Mouse (Mus musculus) embryo, embryonic 11.5 days (tissue): ENCODE results near the gene Cdr2.
A peak's percentile ranks its signal among the peaks of the same experiment; 100 is the strongest.
"Not testable (repeated sequence)": the region's sequence is repeated elsewhere in the genome, so short reads cannot be mapped to it uniquely, and the experiment has no call there.

Experiments used
- DNase-seq: peaks from one replicate; pipeline ENCODE4 v3.0.0-alpha.2; 2012; ENCODE audit warnings: low read depth, low spot score

Cdr2 gene

GRCm38 (mm10) chr7:120982200-120982841 lies at the start of gene Cdr2, which contains the start of gene Mfsd13b:
Gene Cdr2 (minus strand): TSS chr7:120982312.
Gene Mfsd13b (plus strand): TSS chr7:120982509.
- DNase-seq: peak; percentile 99

DNA sequence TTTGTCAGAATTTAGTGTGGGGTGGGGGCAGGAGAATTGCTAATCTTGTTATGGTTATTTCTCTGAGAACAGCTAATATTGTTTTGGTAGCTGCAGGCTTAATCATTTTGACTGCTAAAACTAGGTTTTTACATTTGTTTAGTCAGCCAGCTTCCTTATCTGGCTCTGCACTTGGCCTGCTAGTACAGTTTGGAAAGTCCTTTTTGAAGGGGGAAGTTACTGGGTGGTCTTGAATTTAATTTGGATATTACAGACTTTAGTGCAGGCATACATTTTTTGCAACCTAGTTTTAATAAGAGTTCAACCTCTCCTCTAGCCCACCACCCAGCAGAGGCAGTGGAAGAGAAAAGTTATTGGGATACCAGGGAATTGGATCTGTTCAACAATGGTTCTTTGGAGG lies 47.8 kb upstream of the Cdr2 start:
- not testable (repeated sequence) for DNase-seq

- no peak for DNase-seq
Observed at GRCm38 (mm10) chr7:121026300-121026699, 44.2 kb upstream of the Cdr2 start.

DNA sequence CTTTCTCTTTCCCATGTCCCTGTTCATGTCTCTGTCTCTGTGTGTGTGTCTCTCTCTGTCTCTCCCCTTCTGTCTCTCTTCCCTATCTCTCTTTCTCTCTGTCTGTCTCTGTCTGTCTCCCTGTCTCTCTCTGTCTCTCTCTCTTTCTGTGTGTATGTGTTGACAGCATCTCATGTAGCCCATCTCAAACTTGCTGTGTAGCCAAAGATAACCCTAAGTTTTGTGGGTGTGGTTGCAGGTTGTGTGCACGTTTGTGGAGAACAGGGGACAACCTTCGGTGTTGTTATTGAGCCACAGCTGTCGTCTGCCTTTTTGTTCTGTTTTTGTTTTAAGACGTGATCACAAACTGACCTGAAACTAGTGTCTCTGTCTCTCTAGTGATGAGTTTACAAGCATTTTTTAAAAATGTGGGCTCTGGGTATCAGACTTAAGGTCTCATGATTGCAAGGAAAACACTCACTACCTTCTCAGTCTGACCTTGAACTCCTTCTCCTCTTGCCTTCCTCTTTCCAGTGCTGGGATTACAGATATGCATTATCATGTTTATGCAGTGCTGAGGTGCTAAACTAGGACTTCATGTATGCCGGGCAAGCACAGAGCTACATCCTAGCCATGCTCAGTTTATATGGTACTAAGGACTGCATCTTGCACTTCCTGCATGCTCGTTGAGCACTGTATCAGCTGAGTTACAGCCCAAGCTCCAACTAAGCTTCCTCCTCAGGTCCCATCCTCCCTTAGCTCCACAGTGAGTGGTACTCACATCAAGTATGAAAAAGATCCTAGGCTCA lies 43.3 kb upstream of the Cdr2 start:
- no peak for DNase-seq

GRCm38 (mm10) chr7:121020277-121020676 lies 38.2 kb upstream of the Cdr2 start:
- DNase-seq: no peak

DNA sequence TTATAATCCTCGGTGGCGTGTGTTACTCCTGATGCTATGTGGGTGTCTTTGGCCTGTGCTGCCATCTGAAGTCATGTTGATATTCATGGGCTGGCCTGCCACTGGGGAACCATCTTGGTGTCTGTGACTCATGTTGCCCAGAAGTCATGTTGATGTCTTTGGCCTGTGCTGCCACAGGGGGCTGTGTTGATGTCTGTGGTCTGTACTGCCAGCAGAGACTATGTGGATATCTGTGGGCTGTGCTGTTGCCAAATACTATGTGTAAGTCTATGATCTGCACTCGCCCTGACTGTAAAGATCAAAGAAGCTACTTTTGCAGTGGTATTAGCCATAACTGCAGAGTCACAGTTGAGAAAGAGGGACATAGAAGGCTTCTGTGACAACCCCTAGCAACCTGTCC lies 36.7 kb upstream of the Cdr2 start:
- no peak for DNase-seq

- no peak for DNase-seq
Observed at GRCm38 (mm10) chr7:121014486-121014885, 32.4 kb upstream of the Cdr2 start.

GRCm38 (mm10) chr7:121011794-121012689 lies 29.9 kb upstream of the Cdr2 start:
- DNase-seq: no peak

GRCm38 (mm10) chr7:121003793-121004418 lies 21.8 kb upstream of the Cdr2 start:
- no peak for DNase-seq

GRCm38 (mm10) chr7:121002407-121002928 lies 20.4 kb upstream of the Cdr2 start:
- no peak for DNase-seq

GRCm38 (mm10) chr7:121001879-121002278 lies 19.8 kb upstream of the Cdr2 start:
- no peak for DNase-seq

GRCm38 (mm10) chr7:121000065-121000822 lies 18.1 kb upstream of the Cdr2 start:
- DNase-seq: no peak

DNA sequence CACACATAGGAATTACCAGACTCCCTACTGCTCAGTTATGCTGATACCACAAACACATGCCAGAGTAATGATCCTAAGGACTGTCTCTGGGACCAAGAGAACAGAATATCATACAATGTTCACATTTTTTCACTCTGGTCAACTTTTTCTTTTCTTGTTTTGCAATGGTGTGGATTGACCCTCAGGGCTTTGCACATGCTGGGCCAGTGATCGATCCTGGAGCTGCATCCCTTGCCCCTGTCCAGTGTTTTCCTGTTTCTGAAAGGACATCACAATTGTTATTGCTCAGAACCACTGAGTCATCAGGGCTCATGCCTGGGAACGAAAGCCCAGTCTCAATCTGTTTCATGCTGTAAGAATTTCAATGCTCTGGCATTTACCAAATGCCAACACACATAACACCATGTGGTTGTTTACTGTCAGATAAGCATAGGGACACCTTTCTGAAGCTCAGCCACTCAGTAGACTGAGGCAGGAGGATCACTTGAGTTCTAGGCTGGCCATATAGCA lies 17.0 kb upstream of the Cdr2 start:
- no peak for DNase-seq

GRCm38 (mm10) chr7:120991191-120991590 lies 9.1 kb upstream of the Cdr2 start:
- DNase-seq: no peak

GRCm38 (mm10) chr7:120982968-120983367 lies 856 bp upstream of the Cdr2 start:
- DNase-seq: no peak

DNA sequence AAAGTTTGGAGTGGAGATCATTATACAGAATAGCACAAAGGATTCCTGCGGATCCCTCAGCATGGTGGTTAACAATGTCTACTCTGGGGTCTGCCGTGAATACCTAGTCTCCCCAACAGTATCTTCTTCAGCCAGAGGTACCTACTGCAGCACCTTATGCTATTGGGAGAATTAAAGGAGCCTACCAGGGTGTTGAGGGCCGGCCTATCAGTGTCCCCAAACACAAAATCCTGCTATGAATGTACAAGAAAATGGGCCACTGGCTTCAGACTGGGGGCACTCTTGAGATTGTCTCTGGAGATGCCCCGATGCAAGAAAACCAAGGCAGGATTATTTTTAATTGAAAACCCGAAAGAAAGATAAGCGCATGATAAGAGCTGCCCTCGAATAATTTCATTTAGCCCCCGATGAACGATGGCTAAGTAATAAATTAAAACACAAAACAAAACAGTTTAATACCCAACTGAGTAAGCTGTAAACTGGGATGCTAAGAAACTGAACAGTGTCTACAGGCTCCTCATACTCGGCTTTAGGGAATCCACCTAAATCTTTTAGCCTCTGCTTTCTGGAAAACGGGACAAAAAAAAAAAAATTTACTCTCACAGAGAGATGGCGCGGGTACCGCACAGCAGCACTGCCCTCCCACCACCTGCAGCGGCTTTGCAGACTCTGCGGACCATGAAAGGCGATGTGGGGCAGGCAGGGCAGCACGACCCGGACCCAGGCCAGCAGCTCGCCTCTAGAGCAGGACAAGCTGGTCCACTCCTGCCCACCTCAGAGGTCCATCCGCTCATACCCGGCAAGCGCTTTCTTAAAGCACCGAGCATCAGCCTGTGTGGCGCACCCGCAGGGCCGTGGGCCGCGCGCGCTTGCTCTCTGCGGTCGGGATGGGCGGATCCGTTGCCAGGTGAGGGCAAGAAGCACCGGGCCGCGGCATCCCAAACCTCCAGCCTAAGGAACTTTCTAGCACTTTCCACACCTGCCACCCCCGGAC lies 884 bp downstream of the Cdr2 start:
- DNase-seq: peak; percentile 29

- DNase-seq: no peak
Observed at GRCm38 (mm10) chr7:120980041-120980440, 2.1 kb downstream of the Cdr2 start.

GRCm38 (mm10) chr7:120977063-120977462 lies 5.0 kb downstream of the Cdr2 start:
- no peak for DNase-seq

GRCm38 (mm10) chr7:120974001-120974400 lies 8.1 kb downstream of the Cdr2 start:
- no peak for DNase-seq
